Mouse (Mus musculus) neural tube, embryonic 15.5 days (tissue): ENCODE results near the gene Svs6. TPM values are rescaled to one million over a fixed set of nuclear protein-coding genes. Genes with fewer than 3 reads are reported as not detected.
"Not testable (repeated sequence)": the region's sequence is repeated elsewhere in the genome, so short reads cannot be mapped to it uniquely, and the experiment has no call there.

Source experiments
- ATAC-seq: fragments of 200-750 bp; cut with Nextera tagmentation; 2 replicates; pipeline ENCODE4 v1.8.0; 2017; ENCODE audit warnings: mild to moderate bottlenecking, moderate TSS enrichment, moderate library complexity; ENCODE audit not compliant: low FRiP score
- H3K27ac ChIP-seq: fragments of 300-500 bp; sonication (generic); replicated peaks from 2 replicates; pipeline ENCODE4 v1.5.1; 2015; ENCODE audit warnings: mild to moderate bottlenecking, inconsistent platforms
- H3K27me3 ChIP-seq: fragments of 300-500 bp; sonication (generic); replicated peaks from 2 replicates; pipeline ENCODE4 v1.6.1; 2015; ENCODE audit warnings: inconsistent platforms
- H3K36me3 ChIP-seq: fragments of 300-500 bp; sonication (generic); 2 replicates; pipeline ENCODE4 v1.6.1; 2015; ENCODE audit warnings: inconsistent platforms
- H3K4me1 ChIP-seq: fragments of 300-500 bp; sonication (generic); 2 replicates; pipeline ENCODE4 v1.6.1; 2015; ENCODE audit warnings: inconsistent platforms
- H3K4me2 ChIP-seq: fragments of 300-500 bp; sonication (generic); 2 replicates; pipeline ENCODE4 v1.6.1; 2015; ENCODE audit warnings: inconsistent platforms, mild to moderate bottlenecking, moderate library complexity
- H3K4me3 ChIP-seq: fragments of 300-500 bp; sonication (generic); replicated peaks from 2 replicates; pipeline ENCODE4 v1.5.1; 2015; ENCODE audit warnings: mild to moderate bottlenecking, inconsistent platforms
- H3K9ac ChIP-seq: fragments of 300-500 bp; sonication (generic); replicated peaks from 2 replicates; pipeline ENCODE4 v1.6.1; 2015; ENCODE audit warnings: mild to moderate bottlenecking, inconsistent platforms
- H3K9me3 ChIP-seq: fragments of 300-500 bp; sonication (generic); replicated peaks from 2 replicates; pipeline ENCODE4 v1.6.1; 2016; ENCODE audit warnings: inconsistent platforms
- WGBS: fragments of 180-500 bp; shearing (Covaris S2); methylation state at CpG from one replicate; pipeline ENCODE4 v1.1.7; 2015; ENCODE audit warnings: mixed read lengths; 5-methylcytosine and 5-hydroxymethylcytosine counted together
- polyA plus RNA-seq: library from polyadenylated mRNA; unstranded; fragments of >200 nt; fragmentation: Nextera tagmentation; extraction: Ambion mirVana; gene quantifications from 2 replicates; pipeline ENCODE4 v1.2.1, GENCODE M21; 2015

Svs6 gene
- not detected in 2 replicates for polyA plus RNA-seq

DNA sequence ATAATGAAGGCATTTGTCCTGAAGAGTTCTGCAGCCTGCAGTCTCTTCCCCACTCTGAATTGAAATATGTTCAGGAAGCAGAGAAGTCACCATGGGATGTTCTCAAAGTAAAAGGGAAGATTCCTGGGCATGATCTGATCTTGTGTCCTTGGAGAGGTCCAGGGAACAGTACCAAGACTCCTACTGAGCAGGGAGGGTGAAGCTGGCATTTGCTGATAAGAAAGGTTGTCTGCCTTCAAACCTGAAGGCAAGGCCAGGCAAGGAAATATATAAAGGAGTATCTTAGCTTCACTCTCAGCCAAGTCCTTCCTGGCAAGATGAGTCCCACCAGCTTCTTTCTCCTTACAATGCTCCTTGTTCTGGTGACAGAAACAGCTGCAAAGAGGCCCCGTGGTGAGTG lies at the start of gene Svs6:
Gene Svs6, plus strand, starts transcription at position 301 of the 400 bp plus-strand sequence.
- 75% methylated on average over 1 of the region's 1 CpGs for WGBS
- not testable (repeated sequence) for ATAC-seq

DNA sequence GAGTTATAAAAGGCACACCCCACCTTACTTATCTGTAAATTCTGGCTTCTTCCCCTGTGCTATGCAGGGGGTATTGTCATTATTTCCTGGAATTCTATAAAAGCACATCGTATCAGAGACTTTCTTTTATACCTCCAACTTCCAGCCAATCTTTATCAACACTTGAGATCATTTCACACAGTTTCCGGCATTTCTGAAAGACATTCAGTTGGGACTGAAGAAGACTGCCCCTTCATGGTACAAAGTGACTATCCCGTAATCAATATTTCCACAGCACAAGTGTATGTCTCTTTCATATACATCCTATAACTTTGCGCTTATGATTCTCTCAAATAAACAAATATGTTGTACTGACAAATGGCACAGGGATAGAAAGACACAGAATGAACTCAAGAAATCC lies 38.2 kb upstream of the Svs6 start, which contains the start of gene Svs4:
Gene Svs4, minus strand, starts transcription at position 101 of the 400 bp plus-strand sequence.
- no peak within 1 kb of the TSS for H3K4me3 ChIP-seq

More for the DNA sequence above, at the start of gene Svs6:
- H3K9me3 ChIP-seq, H3K27ac ChIP-seq, H3K4me1 ChIP-seq, H3K9ac ChIP-seq, H3K4me3 ChIP-seq, H3K4me2 ChIP-seq, H3K27me3 ChIP-seq, H3K36me3 ChIP-seq: not testable (repeated sequence)

DNA sequence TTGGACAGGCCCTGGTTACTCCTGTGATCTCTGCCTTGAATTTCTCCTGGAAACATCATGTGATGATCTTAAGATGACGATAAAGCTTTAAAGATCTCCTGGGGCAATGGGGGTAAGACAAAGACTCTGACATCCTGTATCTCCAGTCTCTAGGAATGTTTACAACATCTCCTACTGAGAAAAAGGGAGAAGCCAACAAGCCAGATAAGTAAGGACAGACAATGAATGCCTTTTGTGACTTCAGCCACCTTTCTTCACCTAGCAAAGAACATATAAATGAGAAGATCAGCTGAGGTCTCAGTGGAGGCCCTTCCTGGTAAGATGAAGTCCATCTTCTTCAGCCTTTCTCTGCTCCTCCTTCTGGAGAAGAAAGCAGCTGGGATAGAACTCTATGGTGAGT lies 27.6 kb upstream of the Svs6 start, which contains the start of gene Svs3a:
Gene Svs3a, plus strand, starts transcription at position 301 of the 400 bp plus-strand sequence.
- not testable (repeated sequence) for H3K36me3 ChIP-seq, H3K4me3 ChIP-seq, H3K27me3 ChIP-seq, H3K9me3 ChIP-seq, ATAC-seq, H3K27ac ChIP-seq, H3K4me1 ChIP-seq, H3K4me2 ChIP-seq, H3K9ac ChIP-seq
- 35% methylated on average over 1 of the region's 1 CpGs for WGBS

More for the DNA sequence above, 38.2 kb upstream of the Svs6 start, which contains the start of gene Svs4:
- no peaks in the 10 kb centered on the region for H3K36me3 ChIP-seq
- no peak within 1 kb of the TSS for H3K4me2 ChIP-seq
- H3K27ac ChIP-seq: no peak within 1 kb of the TSS
- no peaks in the 10 kb centered on the region for H3K27me3 ChIP-seq
- no peaks in the 10 kb centered on the region for H3K4me1 ChIP-seq
- WGBS: 96% methylated on average over 4 of the region's 4 CpGs
- H3K9me3 ChIP-seq: no peaks in the 10 kb centered on the region
- no peak within 1 kb of the TSS for H3K9ac ChIP-seq
- ATAC-seq: no peak

DNA sequence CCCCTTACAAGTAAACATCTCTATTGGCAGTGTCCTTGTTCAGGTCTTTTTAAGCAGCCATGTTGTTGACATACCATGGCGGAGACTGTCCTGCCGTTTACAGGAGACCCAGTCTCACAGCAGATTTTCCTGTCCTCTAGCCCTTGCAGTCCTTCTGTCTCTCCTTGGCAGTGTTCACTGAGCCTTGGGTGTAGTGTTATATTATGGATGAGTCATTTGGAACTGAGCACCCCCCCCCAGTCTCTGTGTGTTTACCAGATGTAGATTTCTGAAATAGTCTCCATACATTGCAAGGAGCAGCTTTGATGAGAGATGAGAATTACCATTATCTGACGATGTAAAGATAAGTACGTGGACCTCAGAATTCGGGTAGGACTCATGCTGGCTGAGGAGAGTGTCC lies 4.0 kb upstream of the Svs6 start:
- Histone ChIP-seq H3K9me3 (no peaks in the 10 kb centered on the region), H3K4me3 (no peak overlapping the region), H3K9ac (no peak overlapping the region), H3K4me2 (no peak overlapping the region), H3K4me1 (no peaks in the 10 kb centered on the region), H3K27ac (no peak overlapping the region), H3K36me3 (no peaks in the 10 kb centered on the region), H3K27me3 (no peaks in the 10 kb centered on the region)
- 94% methylated on average over 5 of the region's 5 CpGs for WGBS
- ATAC-seq: no peak

DNA sequence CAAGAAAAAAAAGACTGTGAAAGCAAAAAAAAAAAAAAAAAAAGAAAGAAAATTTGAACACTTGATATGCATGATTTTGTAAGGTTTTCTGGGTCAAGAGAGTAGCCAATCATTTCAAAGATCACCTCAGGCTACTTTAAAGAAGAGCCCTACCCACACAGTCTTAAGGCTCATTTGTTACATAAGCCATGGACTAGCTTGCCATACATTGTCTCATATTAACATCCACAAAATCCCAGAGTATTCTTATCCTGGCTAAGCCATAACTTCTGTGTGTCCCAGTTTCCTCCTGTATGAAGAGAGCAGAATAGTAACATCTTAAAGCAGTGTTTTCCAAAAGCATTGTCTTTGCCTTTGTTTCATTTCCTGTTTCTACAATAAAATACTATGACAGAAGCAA lies 1.1 kb upstream of the Svs6 start:
- not testable (repeated sequence) for H3K4me2 ChIP-seq, H3K9ac ChIP-seq, H3K27ac ChIP-seq, H3K27me3 ChIP-seq, H3K4me3 ChIP-seq, ATAC-seq, H3K9me3 ChIP-seq, H3K4me1 ChIP-seq, H3K36me3 ChIP-seq

DNA sequence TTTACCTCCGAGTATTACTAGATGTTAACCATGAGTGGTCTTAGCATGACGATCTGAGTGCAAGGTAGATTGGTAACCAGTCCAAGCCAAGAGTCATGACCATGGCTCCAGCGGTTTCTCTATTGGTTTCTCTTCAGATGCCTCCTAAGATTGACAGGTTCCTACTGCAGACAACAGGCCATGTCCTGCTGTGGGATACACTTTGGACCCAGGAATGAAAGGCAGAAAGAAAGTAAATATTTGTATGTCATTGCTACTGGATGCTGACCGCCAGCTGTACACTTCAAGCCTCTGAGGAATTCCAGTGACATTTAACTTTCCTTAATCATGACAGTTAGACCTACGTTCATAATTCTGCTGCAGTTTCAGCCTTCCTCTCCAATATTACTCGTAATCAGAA lies 4.4 kb downstream of the Svs6 start:
- 90% methylated on average over 6 of the region's 6 CpGs for WGBS
- no peak overlapping the region for H3K4me3 ChIP-seq
- H3K36me3 ChIP-seq: no peaks in the 10 kb centered on the region
- H3K27me3 ChIP-seq: no peaks in the 10 kb centered on the region
- H3K4me2 ChIP-seq: no peak overlapping the region
- H3K9ac ChIP-seq: no peak overlapping the region
- ATAC-seq: no peak
- no peaks in the 10 kb centered on the region for H3K4me1 ChIP-seq
- H3K9me3 ChIP-seq: no peaks in the 10 kb centered on the region
- H3K27ac ChIP-seq: no peak overlapping the region

GRCm38 (mm10) chr2:164332440-164332839 lies 15.9 kb downstream of the Svs6 start, which contains the start of gene Svs5:
TSS of gene Svs5 (plus strand) at chr2:164332740.
- WGBS: 80% methylated on average over 3 of the region's 3 CpGs
- not testable (repeated sequence) for ATAC-seq

GRCm38 (mm10) chr2:164343732-164344131 lies 27.2 kb downstream of the Svs6 start:
- 71% methylated on average over 1 of the region's 1 CpGs for WGBS
- H3K27ac ChIP-seq, H3K4me2 ChIP-seq, H3K4me1 ChIP-seq, H3K9ac ChIP-seq, H3K27me3 ChIP-seq, H3K9me3 ChIP-seq, H3K4me3 ChIP-seq, H3K36me3 ChIP-seq, ATAC-seq: not testable (repeated sequence)

More at GRCm38 (mm10) chr2:164332440-164332839, 15.9 kb downstream of the Svs6 start, which contains the start of gene Svs5:
- H3K4me1 ChIP-seq, H3K4me3 ChIP-seq, H3K27me3 ChIP-seq, H3K36me3 ChIP-seq, H3K27ac ChIP-seq, H3K9me3 ChIP-seq, H3K9ac ChIP-seq, H3K4me2 ChIP-seq: not testable (repeated sequence)

DNA sequence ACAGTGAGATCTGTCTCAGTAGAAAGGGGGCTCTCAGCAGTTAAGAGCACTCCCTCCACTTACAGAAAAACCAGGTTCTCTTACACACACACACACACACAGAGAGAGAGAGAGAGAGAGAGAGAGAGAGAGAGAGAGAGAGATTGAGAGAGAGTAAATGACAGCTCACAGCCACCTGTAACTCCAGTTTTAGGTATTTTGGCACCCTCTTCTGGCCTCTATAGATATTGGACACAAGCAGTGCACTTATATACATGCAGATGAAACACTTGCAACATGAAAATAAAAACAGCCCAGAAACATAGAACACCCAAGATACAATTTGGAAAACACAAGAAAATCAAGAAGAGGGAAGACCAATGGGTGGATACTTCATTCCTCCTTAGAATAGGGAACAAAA lies 31.1 kb downstream of the Svs6 start:
- ATAC-seq, H3K4me1 ChIP-seq, H3K9me3 ChIP-seq, H3K4me2 ChIP-seq, H3K36me3 ChIP-seq, H3K27ac ChIP-seq, H3K27me3 ChIP-seq, H3K9ac ChIP-seq, H3K4me3 ChIP-seq: not testable (repeated sequence)

DNA sequence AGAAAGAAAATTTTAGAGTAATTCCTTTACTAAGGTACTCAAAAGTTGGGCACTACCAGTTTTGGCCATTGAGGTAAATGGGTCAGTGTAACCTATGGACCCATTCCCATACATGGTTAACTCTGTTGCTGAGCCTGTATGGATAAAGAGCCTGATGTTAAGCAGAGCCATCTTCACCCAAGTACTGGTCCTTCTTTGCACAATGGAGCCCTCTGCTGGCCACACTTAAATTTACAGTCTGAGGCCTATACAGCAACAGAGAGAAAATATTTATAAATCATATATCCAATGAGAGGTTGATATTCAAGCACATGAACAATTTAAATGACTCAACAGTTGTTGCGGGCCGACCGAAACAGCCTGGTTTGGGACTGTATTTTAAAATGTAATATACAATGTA lies 32.4 kb downstream of the Svs6 start:
- 95% methylated on average over 3 of the region's 3 CpGs for WGBS
- H3K9ac ChIP-seq: no peak overlapping the region
- H3K27ac ChIP-seq: no peak overlapping the region
- H3K4me1 ChIP-seq: no peaks in the 10 kb centered on the region
- ATAC-seq: no peak
- no peaks in the 10 kb centered on the region for H3K9me3 ChIP-seq
- H3K36me3 ChIP-seq: no peaks in the 10 kb centered on the region
- H3K4me2 ChIP-seq: no peak overlapping the region
- no peaks in the 10 kb centered on the region for H3K27me3 ChIP-seq
- H3K4me3 ChIP-seq: no peak overlapping the region

GRCm38 (mm10) chr2:164352697-164353096 lies 36.1 kb downstream of the Svs6 start:
- no peak overlapping the region for H3K4me2 ChIP-seq
- H3K36me3 ChIP-seq: no peaks in the 10 kb centered on the region
- H3K9ac ChIP-seq: no peak overlapping the region
- H3K27me3 ChIP-seq: no peaks in the 10 kb centered on the region
- no peak for ATAC-seq
- H3K9me3 ChIP-seq: no peaks in the 10 kb centered on the region
- H3K27ac ChIP-seq: no peak overlapping the region
- no peaks in the 10 kb centered on the region for H3K4me1 ChIP-seq
- 86% methylated on average over 3 of the region's 3 CpGs for WGBS
- H3K4me3 ChIP-seq: no peak overlapping the region

GRCm38 (mm10) chr2:164353356-164353755 lies 36.8 kb downstream of the Svs6 start:
- Histone ChIP-seq H3K9me3 (no peaks in the 10 kb centered on the region), H3K27me3 (no peaks in the 10 kb centered on the region), H3K27ac (no peak overlapping the region), H3K4me1 (no peaks in the 10 kb centered on the region), H3K4me3 (no peak overlapping the region), H3K4me2 (no peak overlapping the region), H3K9ac (no peak overlapping the region), H3K36me3 (no peaks in the 10 kb centered on the region)
- ATAC-seq: no peak
- 91% methylated on average over 11 of the region's 11 CpGs for WGBS
